Mouse (Mus musculus) skeletal muscle tissue, adult 2 months (tissue): ENCODE measurements around the gene Jmjd7.

Experiments used
- DNase-seq: peaks from one replicate; pipeline ENCODE4 v3.0.0-alpha.2; 2012; ENCODE audit warnings: low read depth, low spot score

Jmjd7 gene

GRCm38 (mm10) chr2:120011462-120012200 lies 15.7 kb upstream of the Jmjd7 start:
- DNase-seq: peak; percentile 61

GRCm38 (mm10) chr2:120012924-120013323 lies 14.4 kb upstream of the Jmjd7 start:
- DNase-seq: no peak

GRCm38 (mm10) chr2:120013831-120014486 lies 13.3 kb upstream of the Jmjd7 start:
- DNase-seq: no peak

- no peak for DNase-seq
Measured at GRCm38 (mm10) chr2:120015882-120016281, 11.4 kb upstream of the Jmjd7 start.

GRCm38 (mm10) chr2:120017599-120017998 lies 9.7 kb upstream of the Jmjd7 start:
- DNase-seq: no peak

GRCm38 (mm10) chr2:120024337-120024736 lies 2.9 kb upstream of the Jmjd7 start:
- DNase-seq: no peak

- no peak for DNase-seq
Measured at GRCm38 (mm10) chr2:120027950-120028331, 658 bp downstream of the Jmjd7 start.

- DNase-seq: no peak
Measured at GRCm38 (mm10) chr2:120030380-120030779, 3.1 kb downstream of the Jmjd7 start.

GRCm38 (mm10) chr2:120032726-120033467 lies 5.6 kb downstream of the Jmjd7 start, which contains the start of gene Pla2g4b:
Gene Pla2g4b, plus strand, starts transcription at chr2:120033417.
- DNase-seq: no peak

GRCm38 (mm10) chr2:120033726-120034125 lies 6.4 kb downstream of the Jmjd7 start:
- no peak for DNase-seq

- DNase-seq: no peak
Measured at GRCm38 (mm10) chr2:120037744-120038143, 10.5 kb downstream of the Jmjd7 start.

- DNase-seq: no peak
Measured at GRCm38 (mm10) chr2:120040991-120041390, 13.7 kb downstream of the Jmjd7 start.

GRCm38 (mm10) chr2:120044101-120044603 lies 16.9 kb downstream of the Jmjd7 start:
- no peak for DNase-seq

GRCm38 (mm10) chr2:120044676-120045075 lies 17.4 kb downstream of the Jmjd7 start:
- no peak for DNase-seq

GRCm38 (mm10) chr2:120046486-120047310 lies 19.4 kb downstream of the Jmjd7 start:
- no peak for DNase-seq

- no peak for DNase-seq
Measured at GRCm38 (mm10) chr2:120048173-120048572, 20.9 kb downstream of the Jmjd7 start.

GRCm38 (mm10) chr2:120049632-120050274 lies 22.5 kb downstream of the Jmjd7 start:
- no peak for DNase-seq

GRCm38 (mm10) chr2:120051405-120051804 lies 24.1 kb downstream of the Jmjd7 start:
- DNase-seq: no peak

GRCm38 (mm10) chr2:120054771-120055552 lies 27.7 kb downstream of the Jmjd7 start:
- DNase-seq: peak; percentile 83

- no peak for DNase-seq
Measured at GRCm38 (mm10) chr2:120055923-120056322, 28.6 kb downstream of the Jmjd7 start.
